Mouse (Mus musculus) erythroblast, adult 5-6 weeks (primary cell): ENCODE data around the gene Cdkn1b. TPM values are rescaled to one million over a fixed set of nuclear protein-coding genes. Genes with fewer than 3 reads are reported as not detected.
A peak's percentile ranks its signal among the peaks of the same experiment; 100 is the strongest.

ENCODE experiments used
- ATAC-seq: replicated peaks from 2 replicates; pipeline ENCODE4 v1.8.0; 2016; ENCODE audit warnings: moderate number of reproducible peaks, mild to moderate bottlenecking, moderate TSS enrichment, inconsistent platforms; ENCODE audit not compliant: poor library complexity, low FRiP score, severe bottlenecking
- total RNA-seq, 2 experiments: library from RNA; stranded (forward) in 1 of 2; stranded (reverse) in 1 of 2; fragments of 150-400 nt in 1 of 2; fragments of 200-764, 138-1000 nt in 1 of 2; gene quantifications; 2 replicates each; pipeline versions ENCODE4 v1.2.3 to v1.2.4; 2015 to 2017; ENCODE audit warnings: low replicate concordance in 2 of 2

Gene Cdkn1b
- 256 and 258 TPM in 2 replicates for total RNA-seq (2015; ENCODE audit: low replicate concordance)
- 354 and 386 TPM in 2 replicates for total RNA-seq (2017; ENCODE audit: low replicate concordance)

DNA sequence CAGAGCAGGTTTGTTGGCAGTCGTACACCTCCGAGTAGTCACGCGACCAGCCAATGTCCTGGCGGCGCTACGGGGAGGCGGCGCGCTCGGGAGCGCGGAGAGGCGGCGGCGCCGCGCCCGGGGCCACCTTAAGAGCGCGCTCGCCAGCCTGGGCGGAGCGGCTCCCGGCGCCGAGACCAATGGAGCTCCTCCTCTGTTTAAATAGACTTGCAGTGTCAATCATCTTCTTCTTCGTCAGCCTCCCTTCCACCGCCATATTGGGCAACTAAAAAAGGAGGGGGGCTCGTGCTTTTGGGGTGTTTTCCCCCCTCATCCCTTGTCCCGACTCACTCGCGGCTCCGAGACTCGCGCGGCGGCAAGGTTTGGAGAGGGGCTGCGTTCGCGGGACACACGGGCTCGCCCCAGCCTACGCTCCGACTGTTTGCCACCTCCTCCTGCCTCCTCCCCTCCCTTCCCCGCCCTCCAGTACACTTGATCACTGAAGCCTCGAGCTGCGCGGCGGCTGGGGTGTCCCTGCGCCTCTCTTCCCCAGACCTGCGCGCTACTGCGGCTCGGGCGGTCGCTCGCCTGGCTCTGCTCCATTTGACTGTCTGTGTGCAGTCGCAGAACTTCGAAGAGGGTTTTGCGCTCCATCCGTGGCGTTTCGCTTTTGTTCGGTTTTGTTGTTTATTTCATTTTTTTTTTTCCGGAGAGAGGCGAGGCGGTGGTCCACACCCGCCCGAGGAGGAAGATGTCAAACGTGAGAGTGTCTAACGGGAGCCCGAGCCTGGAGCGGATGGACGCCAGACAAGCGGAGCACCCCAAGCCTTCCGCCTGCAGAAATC is at the start of gene Cdkn1b:
Cdkn1b (plus strand) TSS at position 212 of the 824 bp plus-strand sequence.
- ATAC-seq, result peak; percentile 83

DNA sequence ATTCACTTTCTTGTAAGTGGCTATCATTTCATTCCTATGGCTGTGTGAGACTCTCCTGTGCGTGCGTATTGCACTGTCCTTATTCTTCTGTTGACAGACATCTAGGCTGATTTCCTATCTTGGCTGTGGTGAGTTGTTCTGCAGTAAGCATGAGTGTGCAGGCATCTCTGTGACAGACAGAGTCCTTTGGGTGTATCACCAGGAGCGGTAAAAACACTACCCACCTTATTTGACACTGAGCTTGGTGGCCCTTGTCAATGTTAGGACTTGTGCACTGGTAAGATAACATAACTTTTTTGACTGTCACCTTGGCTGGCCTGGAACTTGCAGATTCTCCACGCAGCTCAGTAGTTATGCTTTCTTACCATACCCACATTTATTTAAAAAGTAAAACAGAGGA is 49.3 kb upstream of the Cdkn1b start:
- peak; percentile 36; the same call in 1 of the 2 replicates for ATAC-seq

DNA sequence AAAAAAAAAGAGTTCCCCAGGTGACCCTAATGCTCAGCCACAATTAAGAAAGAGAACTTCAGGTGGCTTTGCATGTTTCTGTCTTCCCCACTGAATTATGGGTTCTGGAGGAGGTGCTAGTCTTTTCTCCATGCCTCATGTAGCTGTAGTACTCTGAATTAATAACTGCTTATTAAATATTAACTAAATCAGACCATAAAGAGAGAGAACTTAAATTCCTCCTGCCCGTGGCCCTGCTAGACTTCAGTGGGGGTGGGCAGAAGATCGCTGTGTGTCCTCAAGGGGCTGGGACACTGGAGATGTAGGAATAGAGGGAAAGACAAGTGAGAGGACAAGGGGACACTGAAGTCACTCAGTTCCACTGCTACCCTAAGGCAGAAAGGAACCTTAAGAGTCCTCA is 48.0 kb upstream of the Cdkn1b start:
- no peak for ATAC-seq

DNA sequence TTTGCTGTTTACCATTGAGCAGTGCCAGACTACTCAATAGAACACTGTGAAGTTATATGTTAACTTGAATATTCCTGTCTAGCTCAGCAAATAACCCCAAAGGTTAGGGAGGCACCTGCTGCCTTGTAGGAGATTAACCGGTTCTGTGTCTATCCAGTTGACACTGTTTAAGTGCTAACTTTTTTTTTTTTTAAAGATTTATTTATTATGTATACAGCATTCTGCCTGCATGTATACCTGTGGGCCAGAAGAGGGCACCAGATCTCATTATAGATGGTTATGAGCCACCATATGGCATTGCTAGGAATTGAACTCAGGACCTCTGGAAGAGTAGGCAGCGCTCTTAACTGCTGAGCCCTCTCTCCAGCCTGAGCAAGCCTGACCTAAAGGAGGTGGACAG is 47.2 kb upstream of the Cdkn1b start:
- ATAC-seq, result no peak

DNA sequence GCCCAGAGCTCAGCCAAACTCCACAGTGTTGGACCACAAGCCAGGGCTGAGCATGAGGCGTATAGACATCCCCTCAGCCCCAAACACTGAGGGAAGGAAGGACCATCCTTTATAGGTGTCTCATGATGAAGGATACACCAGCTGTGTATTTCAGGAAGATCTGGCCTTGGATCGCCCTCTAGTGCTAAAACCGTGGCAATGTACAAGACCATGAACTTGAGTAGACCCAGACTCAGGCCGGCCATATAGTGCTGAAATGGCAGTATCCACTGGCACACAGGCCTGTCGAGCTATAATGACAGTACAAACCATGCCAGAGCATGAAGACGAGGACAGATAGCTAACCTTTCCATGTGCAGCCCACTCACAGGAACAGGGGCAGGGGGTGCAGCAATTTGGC is 43.4 kb upstream of the Cdkn1b start:
- ATAC-seq, result peak; percentile 40; the same call in 1 of the 2 replicates

DNA sequence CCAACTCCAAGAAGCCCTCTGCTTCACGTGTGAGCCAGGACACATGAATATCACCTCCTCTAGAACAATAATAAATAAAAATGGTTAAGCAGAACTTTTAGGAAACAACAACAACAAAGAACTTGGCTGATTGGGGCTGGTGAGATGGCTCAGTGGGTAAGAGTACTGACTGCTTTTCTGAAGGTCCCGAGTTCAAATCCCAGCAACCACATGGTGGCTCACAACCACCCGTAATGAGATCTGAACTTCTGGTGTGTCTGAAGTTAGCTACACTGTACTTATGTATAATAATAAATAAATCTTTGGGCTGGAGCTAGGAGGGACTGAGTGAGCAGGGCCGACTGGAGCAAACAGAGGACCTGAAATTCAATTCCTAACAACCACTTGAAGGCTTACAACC is 42.9 kb upstream of the Cdkn1b start:
- ATAC-seq, result no peak

DNA sequence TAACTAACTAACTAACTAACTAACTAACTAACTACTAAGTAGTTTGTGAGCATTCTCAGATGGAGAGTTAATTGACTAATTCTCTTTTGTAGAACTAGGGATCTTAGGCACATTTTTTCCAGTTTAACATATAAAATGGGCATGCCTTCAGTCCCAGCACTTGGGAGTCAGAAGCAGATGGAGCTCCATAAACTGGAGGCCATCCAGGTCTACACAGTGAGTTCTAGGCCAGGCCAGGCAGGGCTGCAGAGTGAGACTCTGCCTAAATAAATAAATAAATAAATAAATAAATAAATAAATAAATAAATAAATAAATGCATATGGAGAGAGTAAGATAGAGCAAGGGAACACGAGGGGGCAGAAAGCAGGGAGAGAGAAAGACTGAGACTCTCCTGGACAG is 42.3 kb upstream of the Cdkn1b start:
- no peak for ATAC-seq

DNA sequence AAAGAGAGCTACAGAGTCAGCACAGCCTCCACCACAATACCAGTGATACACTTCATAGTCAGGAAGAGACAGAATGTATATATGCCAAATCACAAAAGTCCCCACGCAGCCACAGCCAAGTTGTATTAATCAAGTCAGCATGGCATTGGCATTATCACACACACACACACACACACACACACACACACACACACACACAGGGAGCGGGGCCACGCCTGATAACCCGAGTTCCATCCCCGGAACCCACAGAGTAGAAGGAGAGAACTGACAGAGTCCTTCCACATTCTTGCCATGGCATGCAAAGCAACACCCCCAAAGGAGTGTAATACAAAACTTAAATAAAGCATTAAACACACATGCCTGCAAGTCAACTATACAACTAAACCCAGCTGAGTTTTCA is 40.6 kb upstream of the Cdkn1b start:
- no peak for ATAC-seq

DNA sequence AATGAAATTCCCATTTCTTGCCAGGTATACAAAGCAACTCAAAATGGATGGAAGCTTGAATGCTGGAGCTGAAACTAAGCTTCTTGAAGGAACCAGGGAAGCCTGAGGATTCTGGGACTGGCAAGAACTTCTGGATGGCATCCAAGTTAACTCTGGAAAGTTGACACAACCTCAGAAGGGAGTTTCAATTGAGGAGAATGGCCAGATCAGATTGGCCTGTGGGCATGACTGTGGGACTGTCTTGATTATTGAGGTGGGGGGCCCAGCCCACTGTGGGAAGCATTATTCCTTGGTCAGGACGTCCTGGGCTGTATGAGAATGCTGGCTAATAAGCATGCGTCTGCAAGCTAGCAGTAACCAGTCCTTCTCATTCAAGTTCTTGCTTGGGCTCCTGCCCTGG is 40.2 kb upstream of the Cdkn1b start:
- ATAC-seq, result no peak

DNA sequence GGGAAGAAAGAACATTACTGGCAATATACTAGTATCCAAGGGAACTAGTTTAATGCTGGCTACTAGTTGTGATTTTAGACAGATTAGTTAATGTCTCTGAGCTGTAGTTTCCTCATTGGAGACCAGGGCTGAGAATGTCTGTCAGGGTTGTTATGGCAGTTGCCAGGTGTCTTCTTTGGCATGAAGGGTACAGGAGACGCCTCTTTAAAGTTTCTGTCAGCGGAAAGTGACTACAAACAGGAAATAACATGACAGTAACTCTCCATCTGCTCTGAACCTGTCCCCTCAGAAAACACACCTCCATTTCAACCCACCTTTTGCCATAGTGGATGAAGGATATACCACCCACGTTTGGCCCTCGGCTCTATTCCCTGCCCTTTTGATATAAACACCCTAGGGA is 36.5 kb upstream of the Cdkn1b start:
- no peak for ATAC-seq

DNA sequence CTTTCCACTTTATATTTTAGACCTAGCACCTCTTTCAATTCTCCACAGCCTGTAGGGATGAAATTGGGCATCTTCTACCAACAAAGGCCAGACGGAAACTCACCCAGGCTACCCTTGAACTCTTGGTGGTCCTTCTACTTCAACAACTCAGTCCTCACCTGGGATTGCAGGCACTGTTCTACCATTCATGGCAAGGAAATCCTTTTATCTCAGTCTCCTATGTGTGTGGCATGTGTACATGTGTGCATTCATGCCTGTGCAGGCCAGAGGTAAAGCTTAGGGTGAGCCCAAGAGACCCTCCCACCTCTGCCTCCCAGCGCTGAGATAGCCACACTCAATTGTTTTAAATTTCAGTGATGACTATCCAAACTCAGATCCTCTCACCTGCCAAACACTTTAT is 34.7 kb upstream of the Cdkn1b start:
- ATAC-seq, result no peak

DNA sequence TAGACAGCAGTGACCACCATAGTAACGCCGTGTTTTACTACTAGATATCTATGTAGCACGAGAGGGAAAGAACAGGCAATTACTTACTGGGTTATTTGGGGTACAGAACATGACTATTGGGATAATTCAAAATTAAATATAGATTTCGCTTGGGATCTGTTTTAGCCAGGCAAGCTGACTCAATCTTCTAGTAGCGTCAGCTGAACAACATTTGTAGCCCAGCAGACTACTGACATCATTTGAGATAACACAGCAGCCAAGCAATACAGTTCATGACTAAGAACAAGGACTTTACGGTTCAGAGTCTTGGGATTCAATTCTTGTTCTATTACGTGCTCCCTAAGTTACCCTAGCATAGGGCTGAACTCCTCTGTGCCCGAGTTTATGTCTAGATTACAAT is 33.7 kb upstream of the Cdkn1b start:
- ATAC-seq, result no peak

DNA sequence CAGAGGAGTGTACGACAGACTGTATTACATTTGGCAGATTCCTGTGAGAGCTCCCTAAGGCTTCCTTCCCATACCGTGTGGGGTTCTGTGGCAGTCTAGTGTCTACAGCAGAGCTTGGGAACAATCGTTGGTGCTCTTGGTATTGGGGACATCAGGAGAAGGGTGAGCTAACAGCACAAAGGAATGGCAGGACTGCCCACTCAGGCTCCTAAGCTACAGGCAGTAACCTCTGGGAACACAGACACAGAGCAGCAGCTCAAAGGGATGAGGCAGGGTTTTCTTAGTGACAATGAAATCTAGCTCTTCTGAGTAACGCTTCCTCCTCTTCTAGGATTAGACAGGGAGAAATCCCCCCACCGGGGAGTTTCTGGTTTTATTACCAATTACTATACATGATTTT is 33.2 kb upstream of the Cdkn1b start:
- no peak for ATAC-seq

DNA sequence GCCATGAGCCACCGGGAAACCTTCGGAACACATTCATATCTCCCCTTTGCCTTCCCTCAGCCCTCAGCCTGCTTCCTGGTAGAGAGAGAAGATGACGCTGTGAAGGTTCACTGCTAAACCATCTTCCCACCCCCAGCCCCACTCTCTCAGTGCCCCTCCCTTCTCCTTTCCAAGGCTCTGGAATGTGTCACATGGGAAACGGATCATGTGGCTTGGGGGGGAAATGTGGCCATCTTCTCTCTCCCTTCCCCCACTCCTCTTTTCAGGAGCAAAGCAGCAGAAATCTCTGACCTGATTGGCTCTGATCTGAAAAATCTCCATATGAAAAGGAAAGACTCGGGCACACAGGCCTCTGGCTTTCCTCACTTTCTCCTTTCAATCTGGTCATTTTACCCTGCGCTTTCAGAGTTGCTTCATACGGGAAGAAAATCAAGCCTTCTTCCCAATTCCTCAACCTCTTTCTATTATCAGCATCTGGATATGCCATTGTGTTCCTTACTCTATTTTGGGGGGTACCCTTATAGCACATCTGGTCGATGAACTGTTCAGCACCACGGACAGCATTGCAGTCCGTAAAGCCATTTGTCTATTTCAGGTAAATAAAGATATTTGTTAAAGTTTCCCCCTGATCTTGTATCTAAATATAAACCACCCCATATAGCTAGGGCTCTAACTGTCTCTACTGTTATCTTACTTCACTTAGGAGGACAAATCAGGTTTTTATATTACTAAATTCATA is 32.3 kb upstream of the Cdkn1b start:
- no peak for ATAC-seq

DNA sequence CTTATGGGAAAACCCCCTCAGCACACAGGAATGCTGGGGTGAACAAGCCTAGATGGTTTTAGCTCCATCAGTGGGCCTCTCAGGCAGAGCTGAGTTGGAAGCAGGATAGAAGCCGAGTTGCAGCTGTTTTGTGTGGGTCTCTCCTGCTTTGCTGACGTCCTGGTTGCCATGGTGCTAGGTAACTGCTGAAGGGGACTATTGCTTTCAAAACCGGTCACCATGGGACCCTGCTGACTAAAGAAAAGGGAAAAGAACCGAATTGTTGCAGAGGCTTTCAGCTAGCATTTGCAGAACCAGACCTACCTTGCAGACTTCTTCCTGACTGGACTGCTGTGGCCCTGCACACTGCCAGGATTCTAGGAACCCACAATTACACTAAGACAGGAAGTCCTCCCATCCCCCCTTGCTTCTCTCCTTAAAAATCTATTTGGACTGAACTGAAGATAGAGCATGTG is 31.6 kb upstream of the Cdkn1b start:
- no peak for ATAC-seq

DNA sequence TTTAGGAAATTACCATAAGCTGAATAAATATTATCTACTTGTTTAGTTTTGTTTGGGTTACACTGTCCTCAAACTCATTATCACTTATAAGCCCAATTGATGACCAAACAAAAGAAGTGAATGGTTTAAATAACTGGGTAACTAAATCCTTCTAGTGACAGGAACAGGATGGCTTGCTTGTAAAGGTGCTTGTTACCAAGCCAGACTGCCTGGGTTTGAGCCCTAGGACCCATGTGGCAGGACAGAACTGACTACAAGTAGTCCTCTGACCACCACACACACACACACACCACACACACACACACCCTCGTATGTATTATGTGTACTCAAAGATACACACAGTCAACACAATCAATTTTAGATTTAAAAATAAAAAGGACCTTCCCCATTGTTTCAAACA is 30.4 kb upstream of the Cdkn1b start:
- ATAC-seq, result no peak

DNA sequence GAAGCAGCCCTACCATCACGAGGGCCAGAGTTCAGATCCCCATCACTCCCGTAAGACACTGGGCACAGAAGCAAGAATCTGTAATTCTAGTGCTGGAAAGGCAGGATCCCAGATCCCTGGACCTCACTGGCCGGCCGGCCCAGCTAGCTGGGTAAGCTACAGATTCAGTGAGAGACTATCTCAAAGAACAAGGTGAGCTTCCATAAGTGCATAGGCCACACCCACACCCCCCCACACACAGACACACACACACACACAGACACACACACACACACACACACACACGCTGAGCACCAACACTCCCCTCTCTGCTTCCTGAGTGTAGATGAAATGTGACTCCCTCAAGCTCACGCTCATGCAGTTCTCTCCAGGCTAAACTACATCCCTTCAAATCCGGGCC is 29.8 kb upstream of the Cdkn1b start:
- no peak for ATAC-seq

DNA sequence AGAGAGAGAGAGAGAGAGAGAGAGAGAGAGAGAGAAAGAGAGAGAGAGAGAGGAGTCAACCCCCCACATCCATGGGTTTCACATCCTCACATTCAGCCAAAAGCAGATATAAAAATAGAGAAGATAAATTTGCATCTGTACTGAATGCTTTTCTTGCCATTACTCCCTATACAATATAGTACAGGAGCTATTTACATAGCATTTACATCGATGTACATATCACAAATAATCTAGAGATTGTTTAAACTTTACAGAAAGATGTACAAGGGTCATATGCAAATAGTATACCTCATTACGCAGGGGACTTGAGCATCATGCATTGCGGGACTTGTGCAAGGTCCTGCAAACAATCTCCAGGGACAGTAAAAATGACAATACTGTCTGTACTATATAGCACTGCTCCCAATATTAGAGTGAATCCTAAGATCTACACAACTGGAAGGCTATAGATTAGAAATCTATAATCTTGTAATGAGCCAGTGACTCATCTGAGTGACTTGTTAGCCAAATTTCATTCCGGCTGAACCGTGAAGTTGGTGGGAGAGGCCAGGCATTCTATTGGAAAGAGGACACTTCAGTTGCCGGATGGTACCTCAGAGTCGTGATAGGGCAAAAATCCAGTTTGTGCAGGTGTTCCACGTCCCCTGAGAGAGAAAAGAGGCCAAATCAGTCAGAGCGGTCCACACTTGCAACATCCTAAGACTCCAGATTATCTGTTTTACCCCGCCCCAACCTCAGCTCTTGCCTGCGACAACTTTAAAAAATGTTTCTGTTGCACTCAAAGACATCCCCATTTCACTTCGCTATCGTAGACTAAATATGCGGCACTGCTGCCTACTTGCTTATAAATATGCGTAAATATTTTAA is 23.4 kb upstream of the Cdkn1b start:
- peak; percentile 27 for ATAC-seq

DNA sequence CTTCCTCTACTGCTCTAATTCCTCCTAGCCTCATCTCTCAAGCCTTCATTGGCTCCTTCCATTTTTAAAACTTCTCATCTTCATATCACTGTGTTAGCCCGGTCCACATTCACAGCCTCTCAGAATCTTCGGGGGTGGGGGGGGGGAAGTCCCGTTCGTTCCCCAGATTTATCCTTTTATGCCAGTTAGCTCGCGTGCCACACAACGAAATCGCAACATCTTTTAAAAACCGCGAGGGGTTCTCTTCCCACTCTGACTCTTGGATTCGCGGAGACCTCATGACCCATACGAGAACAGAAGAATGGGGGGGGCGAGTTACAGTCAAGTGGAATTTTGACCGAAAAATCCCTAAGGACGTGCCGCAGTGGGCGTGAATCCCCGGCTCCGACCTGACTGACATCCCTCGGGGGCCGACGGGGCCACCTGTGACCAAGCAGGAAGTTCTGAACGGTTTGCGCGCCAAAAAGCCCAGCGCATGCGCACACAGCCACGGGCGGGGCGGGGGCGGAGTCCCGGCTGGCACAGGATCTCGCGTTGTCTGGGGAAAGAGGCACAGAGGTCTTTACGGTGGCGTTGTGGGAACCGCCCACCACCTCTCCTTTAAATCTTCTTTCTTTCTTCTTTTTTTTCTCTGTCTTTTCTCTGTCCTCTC is 22.6 kb upstream of the Cdkn1b start:
- peak; percentile 90 for ATAC-seq
